Mouse (Mus musculus) bone marrow, adult 2 months (tissue): ENCODE measurements around the gene Otub1.

Experiments
- CTCF ChIP-seq: fragments of 200-500 bp; IDR thresholded peaks from 2 replicates; pipeline ENCODE4 v1.5.1; 2011; ENCODE audit warnings: low read length, control low read depth; ENCODE audit not compliant: control insufficient read depth, insufficient read depth
- POLR2A ChIP-seq: fragments of 200-500 bp; IDR thresholded peaks from 2 replicates; pipeline ENCODE4 v1.6.1; 2011; ENCODE audit warnings: low read depth, mild to moderate bottlenecking, control low read depth, low read length, borderline replicate concordance; ENCODE audit not compliant: control insufficient read depth

- TF ChIP-seq CTCF (no peak), POLR2A (no peak)
These were observed 6.1 kb upstream of the Otub1 start for GRCm38 (mm10) chr19:7212216-7212615.
